Mouse (Mus musculus) intestine, embryonic 14.5 days (tissue): Measurements from ENCODE around the gene Rreb1. TPM values are rescaled to one million over a fixed set of nuclear protein-coding genes. Genes with fewer than 3 reads are reported as not detected.

Experiments used
- ATAC-seq: fragments of 200-750 bp; cut with Nextera tagmentation; replicated peaks from 2 replicates; pipeline ENCODE4 v1.8.0; 2017; ENCODE audit warnings: low read depth, moderate number of reproducible peaks, moderate TSS enrichment, moderate library complexity; ENCODE audit not compliant: low FRiP score, low TSS enrichment
- DNase-seq: peaks from one replicate; pipeline ENCODE4 v3.0.0-alpha.2; 2018; ENCODE audit warnings: low spot score
- H3K27ac ChIP-seq: fragments of 300-500 bp; sonication (generic); 2 replicates; pipeline ENCODE4 v1.5.1; 2014; ENCODE audit warnings: low read depth, mild to moderate bottlenecking, control low read depth
- H3K27me3 ChIP-seq: fragments of 300-500 bp; sonication (generic); replicated peaks from 2 replicates; pipeline ENCODE4 v1.6.1; 2014; ENCODE audit warnings: low read length, control low read depth; ENCODE audit not compliant: control insufficient read depth, insufficient read depth
- H3K36me3 ChIP-seq: fragments of 300-500 bp; sonication (generic); 2 replicates; pipeline ENCODE4 v1.6.1; 2014; ENCODE audit warnings: low read length, control low read depth; ENCODE audit not compliant: control insufficient read depth, insufficient read depth
- H3K4me1 ChIP-seq: fragments of 300-500 bp; sonication (generic); replicated peaks from 2 replicates; pipeline ENCODE4 v1.6.1; 2014; ENCODE audit warnings: low read length, control low read depth, mixed read lengths; ENCODE audit not compliant: control insufficient read depth, insufficient read depth
- H3K4me2 ChIP-seq: fragments of 300-500 bp; sonication (generic); 2 replicates; pipeline ENCODE4 v1.6.1; 2014; ENCODE audit warnings: low read length
- H3K4me3 ChIP-seq: fragments of 300-500 bp; sonication (generic); 2 replicates; pipeline ENCODE4 v1.5.1; 2014; ENCODE audit warnings: low read depth, low read length, control low read depth, mixed read lengths
- H3K9ac ChIP-seq: fragments of 300-500 bp; sonication (generic); 2 replicates; pipeline ENCODE4 v1.6.1; 2014; ENCODE audit warnings: mild to moderate bottlenecking, low read length
- H3K9me3 ChIP-seq: fragments of 300-500 bp; sonication (generic); 2 replicates; pipeline ENCODE4 v1.6.1; 2016; ENCODE audit warnings: low read length, control low read depth; ENCODE audit not compliant: control insufficient read depth
- WGBS: fragments of 180-500 bp; shearing (Covaris S2); extraction: QIAGEN DNeasy Blood & Tissue Kit; methylation state at CpG from one replicate; pipeline ENCODE4 v1.1.7; 2014; 5-methylcytosine and 5-hydroxymethylcytosine counted together
- polyA plus RNA-seq: library from polyadenylated mRNA; unstranded; fragments of >200 nt; fragmentation: Nextera tagmentation; extraction: Ambion mirVana; gene quantifications from 2 replicates; pipeline ENCODE4 v1.2.1, GENCODE M21; 2014

Gene Rreb1
- polyA plus RNA-seq, 1 experiment from 2014 or later, result 20.3 TPM

DNA sequence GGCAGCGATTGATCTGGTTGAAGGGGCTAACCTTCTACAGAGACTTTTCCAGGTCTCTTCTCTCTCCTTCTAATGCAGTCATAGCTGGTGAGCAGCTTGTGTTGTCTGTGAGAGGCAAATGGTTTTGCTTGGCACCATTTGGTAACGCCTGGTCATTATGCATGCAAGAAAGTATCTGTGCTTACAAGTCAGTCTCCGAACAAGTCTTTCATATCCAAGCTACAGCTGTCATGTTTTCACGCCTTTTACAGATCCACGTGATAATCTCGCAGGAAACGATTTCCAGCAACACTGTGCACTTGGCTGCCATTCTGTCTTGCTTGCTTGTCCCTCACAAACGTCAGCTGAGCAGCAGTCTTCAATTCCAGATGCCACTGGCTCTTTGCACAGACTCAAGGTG is 191.8 kb downstream of the Rreb1 start:
- Histone ChIP-seq H3K9me3 (no peaks in the 10 kb centered on the region), H3K9ac (no peak overlapping the region), H3K27me3 (no peaks in the 10 kb centered on the region), H3K27ac (no peak overlapping the region), H3K4me2 (no peak overlapping the region), H3K4me3 (no peak overlapping the region), H3K4me1 (peaks cover 17% of the 10 kb centered on the region), H3K36me3 (0 out of 2 replicates have a peak, but pooled peaks cover 2% of the 10 kb centered on the region)
- WGBS, result 65% methylated on average over 8 of the region's 8 CpGs
- ATAC-seq (no peak), DNase-seq (no peak)

DNA sequence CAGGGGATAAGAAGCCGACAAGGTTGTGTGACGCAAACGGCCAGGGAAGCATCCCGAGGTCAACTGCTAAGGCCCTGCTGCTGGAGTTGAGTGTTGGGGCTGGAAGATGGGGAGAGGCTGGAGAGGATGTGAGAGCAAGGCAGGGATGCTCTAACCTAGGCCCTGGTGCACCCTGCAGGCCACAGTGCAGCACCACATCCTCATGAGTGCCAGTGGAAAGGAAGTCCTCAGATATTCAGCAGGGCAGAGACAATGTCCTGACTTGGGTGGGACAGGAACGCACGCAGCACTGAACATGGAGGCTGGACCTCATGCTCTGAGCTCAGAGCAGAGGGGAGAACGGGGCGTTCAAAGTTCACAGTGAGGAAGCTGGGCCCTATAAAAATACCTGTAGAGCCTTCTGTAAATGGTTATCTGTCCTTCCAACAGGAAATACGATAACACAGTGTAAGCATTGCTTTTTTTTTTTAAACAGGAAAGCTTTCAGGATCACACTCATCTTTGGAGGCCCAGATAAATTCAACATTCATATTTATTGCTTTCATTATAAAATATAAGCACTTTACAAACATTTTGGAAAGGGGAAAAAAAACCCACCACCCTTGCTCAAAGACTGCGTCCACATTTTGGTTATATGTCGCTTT is 192.8 kb downstream of the Rreb1 start:
- Histone ChIP-seq H3K27ac (no peak overlapping the region), H3K36me3 (peaks cover 11% of the 10 kb centered on the region), H3K4me2 (no peak overlapping the region), H3K9ac (no peak overlapping the region), H3K4me1 (peaks cover 10% of the 10 kb centered on the region; the same call in 1 of the 2 replicates), H3K9me3 (no peaks in the 10 kb centered on the region), H3K4me3 (no peak overlapping the region), H3K27me3 (no peaks in the 10 kb centered on the region)
- ATAC-seq (0 out of 2 replicates have a peak, but pooled peaks have one; percentile 29), DNase-seq (no peak)
- WGBS, result 66% methylated on average over 11 of the region's 11 CpGs

DNA sequence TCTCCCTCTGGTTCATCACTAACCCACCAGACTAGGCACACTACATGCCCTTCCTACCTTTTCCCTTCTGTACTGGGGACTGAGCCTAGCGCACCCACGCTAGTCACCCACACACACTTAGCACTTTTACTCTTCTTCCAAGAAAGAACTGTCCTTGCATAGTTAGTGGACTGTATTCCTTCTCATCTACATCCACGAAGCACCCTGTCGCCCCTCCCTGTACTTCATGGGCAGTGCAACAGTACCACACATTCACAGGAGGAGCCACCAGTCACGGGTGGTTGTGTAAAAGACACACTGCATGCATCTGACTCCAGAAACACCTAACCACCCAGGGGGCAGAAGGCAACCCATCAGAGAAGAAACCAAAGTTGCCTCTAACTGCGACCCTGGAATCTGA is 195.8 kb downstream of the Rreb1 start:
- Histone ChIP-seq H3K4me3 (no peak overlapping the region), H3K9me3 (no peaks in the 10 kb centered on the region), H3K9ac (no peak overlapping the region), H3K36me3 (peaks cover 41% of the 10 kb centered on the region), H3K27ac (no peak overlapping the region), H3K4me1 (no peaks in the 10 kb centered on the region), H3K4me2 (no peak overlapping the region), H3K27me3 (no peaks in the 10 kb centered on the region)
- DNase-seq (no peak), ATAC-seq (no peak)
- WGBS, result 86% methylated on average over 6 of the region's 6 CpGs

DNA sequence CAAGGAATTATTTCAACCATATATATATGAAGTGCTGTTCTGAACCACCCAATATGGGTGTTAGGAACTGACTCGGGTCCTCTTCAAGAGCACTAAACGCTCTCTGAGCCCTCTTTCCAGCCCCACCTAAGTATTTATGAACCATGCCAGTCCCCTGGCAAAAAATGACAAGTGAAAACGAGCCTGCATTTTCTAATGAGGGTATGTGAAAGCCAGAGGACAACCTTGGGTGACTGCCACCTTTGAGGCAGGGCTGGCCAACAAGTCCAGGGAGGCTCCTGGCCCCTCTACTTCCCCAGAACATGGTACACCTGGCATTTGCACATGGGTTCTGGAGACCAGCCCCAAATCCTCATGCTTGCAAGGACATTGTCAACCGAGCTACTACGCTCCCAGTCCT is 196.5 kb downstream of the Rreb1 start:
- Histone ChIP-seq H3K9ac (no peak overlapping the region), H3K27me3 (no peaks in the 10 kb centered on the region), H3K9me3 (no peaks in the 10 kb centered on the region), H3K4me3 (no peak overlapping the region), H3K27ac (no peak overlapping the region), H3K36me3 (peaks cover 48% of the 10 kb centered on the region), H3K4me1 (no peaks in the 10 kb centered on the region), H3K4me2 (no peak overlapping the region)
- no peak for ATAC-seq
- DNase-seq, result no peak
- 88% methylated on average over 5 of the region's 5 CpGs for WGBS

DNA sequence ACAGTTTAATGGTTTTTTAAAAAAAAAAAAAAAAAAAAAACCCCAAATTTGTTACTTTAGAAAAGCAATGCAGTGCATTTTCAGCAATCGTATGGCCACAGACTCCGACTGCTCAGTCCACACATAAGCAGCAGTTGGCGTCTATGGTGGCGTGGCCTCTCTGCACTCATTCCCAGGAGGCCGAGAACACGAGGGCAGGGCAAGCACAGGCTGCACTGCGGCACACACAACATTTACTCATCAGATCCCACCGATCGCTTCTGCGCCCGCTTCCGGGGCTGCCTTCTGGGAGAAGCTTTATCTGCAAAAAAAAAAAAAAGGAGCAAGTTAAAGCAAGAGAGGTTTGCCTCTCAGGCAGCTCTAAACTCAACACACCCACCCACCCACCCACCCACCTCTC is 201.3 kb downstream of the Rreb1 start:
- no peaks in the 10 kb centered on the region for H3K4me1 ChIP-seq

DNA sequence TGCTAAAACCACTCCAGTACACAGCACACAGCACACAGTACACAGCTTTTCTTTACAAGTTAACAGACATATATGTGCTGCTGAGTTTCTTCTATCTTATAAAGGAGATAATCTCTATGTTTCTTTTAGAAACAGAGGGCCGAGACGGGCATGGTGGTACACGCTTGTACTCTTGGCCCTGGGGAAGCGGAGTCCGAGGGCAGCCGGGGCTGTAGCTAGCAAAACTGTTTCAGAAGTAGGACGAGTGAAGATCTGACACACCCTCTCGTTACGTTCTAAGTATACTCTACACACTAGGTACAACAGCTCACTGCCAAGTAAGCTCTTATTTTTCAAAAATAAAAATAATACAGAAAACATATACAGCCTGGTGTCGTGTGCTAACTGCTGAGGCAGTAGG is 202.1 kb downstream of the Rreb1 start:
- Histone ChIP-seq H3K9ac (no peak overlapping the region), H3K9me3 (no peaks in the 10 kb centered on the region), H3K4me2 (no peak overlapping the region), H3K27me3 (no peaks in the 10 kb centered on the region), H3K4me3 (no peak overlapping the region), H3K27ac (no peak overlapping the region), H3K4me1 (no peaks in the 10 kb centered on the region), H3K36me3 (peaks cover 98% of the 10 kb centered on the region)
- DNase-seq (no peak), ATAC-seq (no peak)
- WGBS, result 94% methylated on average over 10 of the region's 10 CpGs

More for the DNA sequence above, 201.3 kb downstream of the Rreb1 start:
- WGBS, result 93% methylated on average over 12 of the region's 12 CpGs
- peaks cover 93% of the 10 kb centered on the region for H3K36me3 ChIP-seq
- H3K9ac ChIP-seq, result no peak overlapping the region
- no peak overlapping the region for H3K4me3 ChIP-seq
- no peak overlapping the region for H3K4me2 ChIP-seq
- H3K27me3 ChIP-seq, result no peaks in the 10 kb centered on the region
- no peak overlapping the region for H3K27ac ChIP-seq
- DNase-seq, result no peak
- no peak for ATAC-seq
- H3K9me3 ChIP-seq, result no peaks in the 10 kb centered on the region

DNA sequence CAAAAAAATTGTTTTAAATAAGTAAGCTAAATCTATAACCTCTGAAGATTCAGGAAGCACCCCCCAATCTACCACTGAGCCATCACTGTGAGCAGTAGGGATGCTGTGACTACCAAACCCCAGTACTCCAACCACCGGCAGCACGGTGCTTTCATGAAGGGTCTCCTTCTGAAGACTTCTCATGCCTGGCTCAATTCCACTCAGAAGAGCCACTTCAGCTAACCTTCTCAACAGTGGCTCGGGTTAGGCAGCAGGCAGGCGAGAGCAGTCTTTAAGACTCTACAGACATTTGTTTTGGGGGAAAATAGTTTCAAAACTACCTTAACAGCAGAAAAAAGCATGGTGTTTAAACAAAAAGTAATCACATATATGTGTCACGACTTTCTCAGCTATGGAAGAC is 202.9 kb downstream of the Rreb1 start:
- H3K27me3 ChIP-seq, result no peaks in the 10 kb centered on the region
- H3K4me1 ChIP-seq, result no peaks in the 10 kb centered on the region
- no peak overlapping the region for H3K9ac ChIP-seq
- no peak overlapping the region for H3K27ac ChIP-seq
- no peak overlapping the region for H3K4me2 ChIP-seq
- DNase-seq, result no peak
- 88% methylated on average over 5 of the region's 5 CpGs for WGBS
- no peak for ATAC-seq
- peaks cover 97% of the 10 kb centered on the region for H3K36me3 ChIP-seq
- H3K9me3 ChIP-seq, result no peaks in the 10 kb centered on the region
- no peak overlapping the region for H3K4me3 ChIP-seq

DNA sequence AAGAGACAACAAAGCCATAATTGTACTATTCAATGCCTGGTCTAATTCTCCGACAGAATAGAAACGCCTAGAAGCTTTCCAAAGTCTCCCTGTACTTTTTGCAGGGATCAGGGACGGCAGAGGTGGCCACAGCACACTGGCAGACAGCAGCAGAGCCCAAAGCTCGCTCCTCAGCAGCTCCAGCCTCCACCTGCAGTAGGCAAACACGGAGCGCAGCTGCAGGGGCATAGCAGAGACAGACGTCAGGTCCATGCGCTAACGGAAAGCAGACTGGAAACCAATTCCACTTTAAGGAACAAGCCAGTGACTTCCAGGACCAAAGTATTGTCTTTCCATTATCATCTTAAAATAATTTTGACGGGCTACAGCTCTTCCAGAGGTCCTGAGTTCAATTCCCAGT is 208.0 kb downstream of the Rreb1 start:
- H3K4me2 ChIP-seq, result no peak overlapping the region
- H3K27ac ChIP-seq, result no peak overlapping the region
- H3K9ac ChIP-seq, result no peak overlapping the region
- H3K9me3 ChIP-seq, result no peaks in the 10 kb centered on the region
- 91% methylated on average over 10 of the region's 10 CpGs for WGBS
- DNase-seq (no peak), ATAC-seq (no peak)
- H3K27me3 ChIP-seq, result no peaks in the 10 kb centered on the region
- peaks cover 98% of the 10 kb centered on the region for H3K36me3 ChIP-seq
- no peaks in the 10 kb centered on the region for H3K4me1 ChIP-seq
- no peak overlapping the region for H3K4me3 ChIP-seq

DNA sequence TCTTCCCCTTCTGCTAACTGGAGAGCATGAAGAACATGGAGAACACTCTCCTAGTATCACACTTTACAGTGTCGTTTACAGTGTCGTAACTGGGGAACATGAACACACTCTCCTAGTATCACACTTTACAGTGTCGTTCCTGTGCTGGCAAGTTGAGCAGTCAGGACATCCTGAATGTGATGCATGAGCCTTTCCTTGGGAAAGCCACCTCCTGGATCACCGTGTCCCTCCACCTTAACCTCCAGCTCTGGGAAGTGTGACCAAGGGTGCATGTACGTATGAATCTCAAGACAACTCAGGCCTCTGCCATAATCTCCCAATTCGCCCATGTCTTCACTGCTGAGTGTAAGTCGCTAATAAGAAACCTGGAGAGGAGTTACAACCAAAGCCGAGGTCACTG is 211.5 kb downstream of the Rreb1 start:
- Histone ChIP-seq H3K9me3 (no peaks in the 10 kb centered on the region), H3K4me2 (no peak overlapping the region), H3K27ac (no peak overlapping the region), H3K27me3 (no peaks in the 10 kb centered on the region), H3K36me3 (peaks cover 66% of the 10 kb centered on the region), H3K4me3 (no peak overlapping the region), H3K4me1 (peaks cover 5% of the 10 kb centered on the region; the same call in 1 of the 2 replicates), H3K9ac (no peak overlapping the region)
- DNase-seq (peak; percentile 25), ATAC-seq (no peak)
- 89% methylated on average over 8 of the region's 8 CpGs for WGBS
